Mouse (Mus musculus) liver, embryonic 18 days (tissue): ENCODE measurements around the gene Gm21822. TPM values are rescaled to one million over a fixed set of nuclear protein-coding genes. Genes with fewer than 3 reads are reported as not detected.

Experiments used
- polyA plus RNA-seq: library from polyadenylated mRNA; depleted of rRNA; stranded (reverse); fragments of >200 nt; gene quantifications from 2 replicates; pipeline ENCODE4 v1.2.3, GENCODE M21; 2012; rRNA removed

The Gm21822 gene
- not detected in 2 replicates for polyA plus RNA-seq

GRCm38 (mm10) chrY:18654182-18654581, at the start of gene Gm21822:
Gene Gm21822 (plus strand): TSS chrY:18654482.

